Mouse (Mus musculus): ENCODE measurements around the gene Gm1043. TPM values are rescaled to one million over a fixed set of nuclear protein-coding genes. Genes with fewer than 3 reads are reported as not detected.

Gm1043 gene
- polyA plus RNA-seq, 1 experiment from 2014 or later, result 0.03 TPM

- 82% methylated on average over 5 of the region's 5 CpGs for WGBS
- no peak overlapping the region for H3K4me2 ChIP-seq (ENCODE audit: low read depth, low read length)
Measured at GRCm38 (mm10) chr5:37094941-37095340, 9.8 kb downstream of the Gm1043 start.

GRCm38 (mm10) chr5:37097591-37097990, 12.4 kb downstream of the Gm1043 start:
- Histone ChIP-seq H3K4me1 (ENCODE audit: control insufficient read depth, insufficient read depth, low read length) (no peaks in the 10 kb centered on the region), H3K4me2 (ENCODE audit: low read depth, low read length) (no peak overlapping the region), H3K27ac (replicated peaks; ENCODE audit: low read depth, low read length) (no peak overlapping the region), H3K36me3 (ENCODE audit: control insufficient read depth, insufficient read depth, low read length) (no peaks in the 10 kb centered on the region), H3K9ac (ENCODE audit: low read depth, low read length) (no peak overlapping the region), H3K4me3 (ENCODE audit: low read depth, low read length) (no peak overlapping the region), H3K27me3 (replicated peaks; ENCODE audit: control insufficient read depth, insufficient read depth, low read length) (peaks cover 4% of the 10 kb centered on the region), H3K9me3 (ENCODE audit: control insufficient read depth, low read length) (no peaks in the 10 kb centered on the region)
- 50% methylated on average over 6 of the region's 6 CpGs for WGBS
- ATAC-seq (ENCODE audit: low read depth) (no peak), DNase-seq (ENCODE audit: low spot score) (no peak)

More at GRCm38 (mm10) chr5:37094941-37095340, 9.8 kb downstream of the Gm1043 start:
- Histone ChIP-seq H3K9ac (ENCODE audit: low read depth, low read length) (no peak overlapping the region), H3K27ac (replicated peaks; ENCODE audit: low read depth, low read length) (no peak overlapping the region), H3K4me1 (ENCODE audit: control insufficient read depth, insufficient read depth, low read length) (no peaks in the 10 kb centered on the region; the same call in 1 of the 2 replicates), H3K27me3 (replicated peaks; ENCODE audit: control insufficient read depth, insufficient read depth, low read length) (peaks cover 30% of the 10 kb centered on the region), H3K9me3 (ENCODE audit: control insufficient read depth, low read length) (no peaks in the 10 kb centered on the region), H3K4me3 (ENCODE audit: low read depth, low read length) (no peak overlapping the region), H3K36me3 (ENCODE audit: control insufficient read depth, insufficient read depth, low read length) (no peaks in the 10 kb centered on the region)
- DNase-seq (ENCODE audit: low spot score), result no peak
- no peak for ATAC-seq (ENCODE audit: low read depth)

GRCm38 (mm10) chr5:37100813-37101212, 15.6 kb downstream of the Gm1043 start:
- Histone ChIP-seq H3K9ac (ENCODE audit: low read depth, low read length) (no peak overlapping the region), H3K9me3 (ENCODE audit: control insufficient read depth, low read length) (no peaks in the 10 kb centered on the region), H3K4me1 (ENCODE audit: control insufficient read depth, insufficient read depth, low read length) (no peaks in the 10 kb centered on the region), H3K27me3 (replicated peaks; ENCODE audit: control insufficient read depth, insufficient read depth, low read length) (no peaks in the 10 kb centered on the region), H3K4me3 (ENCODE audit: low read depth, low read length) (no peak overlapping the region), H3K27ac (replicated peaks; ENCODE audit: low read depth, low read length) (no peak overlapping the region), H3K4me2 (ENCODE audit: low read depth, low read length) (no peak overlapping the region), H3K36me3 (ENCODE audit: control insufficient read depth, insufficient read depth, low read length) (no peaks in the 10 kb centered on the region)
- DNase-seq (ENCODE audit: low spot score), result no peak
- WGBS, result 60% methylated on average over 5 of the region's 5 CpGs
- no peak for ATAC-seq (ENCODE audit: low read depth)

DNA sequence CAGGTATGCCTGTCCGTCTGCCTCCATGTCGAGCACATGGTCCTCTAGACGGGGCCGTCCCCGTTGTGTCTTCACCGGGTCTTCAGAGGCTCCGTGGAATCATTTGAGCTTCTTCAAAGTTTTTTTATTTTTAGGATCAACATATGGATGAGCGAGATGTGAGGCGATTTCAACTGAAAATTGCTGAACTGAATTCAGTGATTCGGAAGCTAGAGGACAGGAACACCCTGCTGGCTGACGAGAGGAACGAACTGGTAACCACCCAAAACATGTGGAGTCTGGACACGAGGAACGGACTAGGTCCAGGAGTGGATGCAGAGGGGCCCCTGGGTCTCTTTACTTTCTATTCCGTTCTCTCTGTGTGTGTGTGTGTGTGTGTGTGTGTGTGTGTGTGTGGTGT, 16.5 kb downstream of the Gm1043 start:
- 67% methylated on average over 15 of the region's 15 CpGs for whole genome bisulfite sequencing
- Histone ChIP-seq H3K9ac (ENCODE audit: low read depth, low read length) (no peak overlapping the region), H3K4me1 (ENCODE audit: control insufficient read depth, insufficient read depth, low read length) (no peaks in the 10 kb centered on the region)

GRCm38 (mm10) chr5:37102056-37102455, 16.9 kb downstream of the Gm1043 start:
- H3K27me3 ChIP-seq (replicated peaks; ENCODE audit: control insufficient read depth, insufficient read depth, low read length), result no peaks in the 10 kb centered on the region
- no peaks in the 10 kb centered on the region for H3K4me1 ChIP-seq (ENCODE audit: control insufficient read depth, insufficient read depth, low read length)
- WGBS, result 27% methylated on average over 6 of the region's 6 CpGs
- no peaks in the 10 kb centered on the region for H3K9me3 ChIP-seq (ENCODE audit: control insufficient read depth, low read length)
- no peak overlapping the region for H3K9ac ChIP-seq (ENCODE audit: low read depth, low read length)
- no peak overlapping the region for H3K4me3 ChIP-seq (ENCODE audit: low read depth, low read length)
- no peak for ATAC-seq (ENCODE audit: low read depth)
- H3K36me3 ChIP-seq (ENCODE audit: control insufficient read depth, insufficient read depth, low read length), result no peaks in the 10 kb centered on the region
- no peak overlapping the region for H3K27ac ChIP-seq (replicated peaks; ENCODE audit: low read depth, low read length)
- no peak for DNase-seq (ENCODE audit: low spot score)
- no peak overlapping the region for H3K4me2 ChIP-seq (ENCODE audit: low read depth, low read length)

More for the DNA sequence above, 16.5 kb downstream of the Gm1043 start:
- Histone ChIP-seq H3K36me3 (ENCODE audit: control insufficient read depth, insufficient read depth, low read length) (no peaks in the 10 kb centered on the region), H3K9me3 (ENCODE audit: control insufficient read depth, low read length) (no peaks in the 10 kb centered on the region), H3K4me2 (ENCODE audit: low read depth, low read length) (no peak overlapping the region), H3K27ac (replicated peaks; ENCODE audit: low read depth, low read length) (no peak overlapping the region), H3K27me3 (replicated peaks; ENCODE audit: control insufficient read depth, insufficient read depth, low read length) (no peaks in the 10 kb centered on the region), H3K4me3 (ENCODE audit: low read depth, low read length) (no peak overlapping the region)
- ATAC-seq (ENCODE audit: low read depth), result no peak
- no peak for DNase-seq (ENCODE audit: low spot score)

- Histone ChIP-seq H3K4me2 (ENCODE audit: low read depth, low read length) (no peak overlapping the region), H3K27ac (replicated peaks; ENCODE audit: low read depth, low read length) (no peak overlapping the region), H3K27me3 (replicated peaks; ENCODE audit: control insufficient read depth, insufficient read depth, low read length) (no peaks in the 10 kb centered on the region), H3K36me3 (ENCODE audit: control insufficient read depth, insufficient read depth, low read length) (no peaks in the 10 kb centered on the region), H3K9ac (ENCODE audit: low read depth, low read length) (no peak overlapping the region), H3K9me3 (ENCODE audit: control insufficient read depth, low read length) (no peaks in the 10 kb centered on the region), H3K4me3 (ENCODE audit: low read depth, low read length) (no peak overlapping the region), H3K4me1 (ENCODE audit: control insufficient read depth, insufficient read depth, low read length) (no peaks in the 10 kb centered on the region)
- no peak for ATAC-seq (ENCODE audit: low read depth)
- WGBS, result 74% methylated on average over 23 of the region's 23 CpGs
- DNase-seq (ENCODE audit: low spot score), result no peak
Measured at GRCm38 (mm10) chr5:37105531-37106456, 20.6 kb downstream of the Gm1043 start.

- H3K27ac ChIP-seq (replicated peaks; ENCODE audit: low read depth, low read length), result no peak overlapping the region
- WGBS, result 68% methylated on average over 5 of the region's 5 CpGs
- ATAC-seq (ENCODE audit: low read depth) (no peak), DNase-seq (ENCODE audit: low spot score) (no peak)
- H3K27me3 ChIP-seq (replicated peaks; ENCODE audit: control insufficient read depth, insufficient read depth, low read length), result no peaks in the 10 kb centered on the region
- H3K9me3 ChIP-seq (ENCODE audit: control insufficient read depth, low read length), result no peaks in the 10 kb centered on the region
- H3K36me3 ChIP-seq (ENCODE audit: control insufficient read depth, insufficient read depth, low read length), result no peaks in the 10 kb centered on the region
- no peak overlapping the region for H3K4me2 ChIP-seq (ENCODE audit: low read depth, low read length)
- H3K9ac ChIP-seq (ENCODE audit: low read depth, low read length), result no peak overlapping the region
- no peaks in the 10 kb centered on the region for H3K4me1 ChIP-seq (ENCODE audit: control insufficient read depth, insufficient read depth, low read length)
- H3K4me3 ChIP-seq (ENCODE audit: low read depth, low read length), result no peak overlapping the region
Measured at GRCm38 (mm10) chr5:37107111-37107510, 21.9 kb downstream of the Gm1043 start.

- WGBS, result 84% methylated on average over 5 of the region's 6 CpGs
Measured at GRCm38 (mm10) chr5:37107611-37108010, 22.4 kb downstream of the Gm1043 start.

More at GRCm38 (mm10) chr5:37107611-37108010, 22.4 kb downstream of the Gm1043 start:
- Histone ChIP-seq H3K27ac (replicated peaks; ENCODE audit: low read depth, low read length) (no peak overlapping the region), H3K9me3 (ENCODE audit: control insufficient read depth, low read length) (no peaks in the 10 kb centered on the region), H3K27me3 (replicated peaks; ENCODE audit: control insufficient read depth, insufficient read depth, low read length) (no peaks in the 10 kb centered on the region), H3K4me2 (ENCODE audit: low read depth, low read length) (no peak overlapping the region), H3K4me1 (ENCODE audit: control insufficient read depth, insufficient read depth, low read length) (no peaks in the 10 kb centered on the region), H3K4me3 (ENCODE audit: low read depth, low read length) (no peak overlapping the region), H3K9ac (ENCODE audit: low read depth, low read length) (no peak overlapping the region), H3K36me3 (ENCODE audit: control insufficient read depth, insufficient read depth, low read length) (no peaks in the 10 kb centered on the region)
- ATAC-seq (ENCODE audit: low read depth), result no peak
- no peak for DNase-seq (ENCODE audit: low spot score)
